Mouse (Mus musculus): ENCODE measurements at regions not wholly inside any gene's neighbourhood (a gene's known extent, or its start where the extent isn't known, plus 50 kb on each side); places are given as distances from the start of the nearest gene placed in this dataset.
A peak's percentile ranks its signal among the peaks of the same experiment; 100 is the strongest.
"Not testable (repeated sequence)": the region's sequence is repeated elsewhere in the genome, so short reads cannot be mapped to it uniquely, and the experiment has no call there.

DNA sequence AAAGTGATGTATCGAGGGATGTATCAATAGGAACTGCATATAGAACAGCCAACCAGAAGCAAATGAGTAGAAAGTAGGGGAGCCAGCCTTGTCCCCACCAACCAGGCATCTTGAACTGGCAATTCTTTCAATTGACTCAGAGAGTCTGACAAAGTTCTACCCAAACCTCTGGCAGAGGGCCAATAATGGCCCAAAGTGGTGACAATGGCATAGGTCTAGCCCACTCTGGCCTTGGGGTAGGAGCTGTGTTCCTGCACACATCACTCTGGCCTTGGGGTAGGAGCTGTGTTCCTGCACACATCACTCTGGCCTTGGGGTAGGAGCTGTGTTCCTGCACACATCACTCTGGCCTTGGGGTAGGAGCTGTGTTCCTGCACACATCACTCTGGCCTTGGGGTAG lies 373.5 kb downstream of the Tcerg1l start:
- not testable (repeated sequence) for H3K9me3 ChIP-seq (ENCODE audit: control insufficient read depth, low read length); H3K9ac ChIP-seq (ENCODE audit: low read length); H3K4me2 ChIP-seq (ENCODE audit: low read depth, severe bottlenecking); H3K27ac ChIP-seq (replicated peaks; ENCODE audit: low read depth, low read length); H3K4me1 ChIP-seq (ENCODE audit: control insufficient read depth, insufficient read depth, low read length); DNase-seq (ENCODE audit: low spot score); H3K4me3 ChIP-seq (ENCODE audit: low read depth, low read length); H3K27me3 ChIP-seq (ENCODE audit: control insufficient read depth, insufficient read depth, low read length); ATAC-seq (ENCODE audit: insufficient number of reproducible peaks, low FRiP score, low TSS enrichment, low read depth); H3K36me3 ChIP-seq (ENCODE audit: control insufficient read depth, insufficient read depth, low read length)
- 85% methylated on average over 1 of the region's 1 CpGs for WGBS

DNA sequence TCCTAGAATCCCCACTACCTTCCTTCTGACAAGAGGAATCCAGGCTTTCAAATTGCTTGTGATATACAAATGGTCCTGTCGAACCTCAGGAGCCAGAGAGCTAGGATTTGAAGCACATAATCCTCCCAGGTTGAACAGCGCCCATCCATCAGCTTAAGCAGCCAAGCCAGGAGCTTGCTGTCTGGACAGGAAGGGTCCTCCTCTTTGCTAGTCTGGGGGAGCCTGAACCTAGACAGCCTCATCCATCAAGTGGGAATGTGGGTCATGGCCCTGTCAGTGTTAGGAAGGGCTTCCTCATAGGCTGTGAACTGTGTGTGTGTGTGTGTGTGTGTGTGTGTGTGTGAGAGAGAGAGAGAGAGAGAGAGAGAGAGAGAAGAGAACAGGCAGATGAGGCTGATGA lies 345.8 kb downstream of the Tcerg1l start:
- Histone ChIP-seq H3K9me3 (ENCODE audit: control insufficient read depth, low read length) (no peaks in the 10 kb centered on the region), H3K36me3 (ENCODE audit: control insufficient read depth, insufficient read depth, low read length) (no peaks in the 10 kb centered on the region), H3K4me2 (ENCODE audit: low read depth, severe bottlenecking) (no peak overlapping the region), H3K4me1 (ENCODE audit: control insufficient read depth, insufficient read depth, low read length) (no peaks in the 10 kb centered on the region), H3K4me3 (ENCODE audit: low read depth, low read length) (no peak overlapping the region), H3K27ac (replicated peaks; ENCODE audit: low read depth, low read length) (no peak overlapping the region), H3K27me3 (ENCODE audit: control insufficient read depth, insufficient read depth, low read length) (no peaks in the 10 kb centered on the region), H3K9ac (ENCODE audit: low read length) (no peak overlapping the region)
- no peak for ATAC-seq (ENCODE audit: insufficient number of reproducible peaks, low FRiP score, low TSS enrichment, low read depth)
- no peak for DNase-seq (ENCODE audit: low spot score)
- 17% methylated on average over 2 of the region's 2 CpGs for whole genome bisulfite sequencing

DNA sequence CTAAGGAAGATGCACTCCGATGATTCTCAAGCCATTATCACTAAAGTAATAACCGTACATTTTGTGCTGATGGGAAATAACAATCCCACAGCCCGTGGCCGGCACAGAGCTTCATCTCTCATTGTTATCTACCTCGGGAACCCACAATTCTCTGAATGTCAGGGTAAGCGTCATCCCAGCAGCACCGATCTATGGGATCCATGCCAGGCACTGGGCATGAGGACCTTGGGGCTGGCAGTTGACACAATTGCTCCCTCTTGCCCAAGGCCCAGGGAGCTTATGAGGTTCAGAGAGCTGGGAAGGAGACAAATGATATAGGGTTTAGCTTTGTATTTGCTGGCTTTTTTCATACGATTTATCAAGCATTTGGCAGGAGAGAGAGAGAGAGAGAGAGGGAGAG lies 342.8 kb downstream of the Tcerg1l start:
- no peak for DNase-seq (ENCODE audit: low spot score)
- no peaks in the 10 kb centered on the region for H3K36me3 ChIP-seq (ENCODE audit: control insufficient read depth, insufficient read depth, low read length)
- H3K27ac ChIP-seq (replicated peaks; ENCODE audit: low read depth, low read length) = no peak overlapping the region
- ATAC-seq (ENCODE audit: insufficient number of reproducible peaks, low FRiP score, low TSS enrichment, low read depth) = no peak
- 88% methylated on average over 8 of the region's 8 CpGs for WGBS
- no peaks in the 10 kb centered on the region for H3K27me3 ChIP-seq (ENCODE audit: control insufficient read depth, insufficient read depth, low read length)
- no peak overlapping the region for H3K4me2 ChIP-seq (ENCODE audit: low read depth, severe bottlenecking)
- no peak overlapping the region for H3K4me3 ChIP-seq (ENCODE audit: low read depth, low read length)
- no peak overlapping the region for H3K9ac ChIP-seq (ENCODE audit: low read length)
- no peaks in the 10 kb centered on the region for H3K9me3 ChIP-seq (ENCODE audit: control insufficient read depth, low read length)
- H3K4me1 ChIP-seq (ENCODE audit: control insufficient read depth, insufficient read depth, low read length) = no peaks in the 10 kb centered on the region

DNA sequence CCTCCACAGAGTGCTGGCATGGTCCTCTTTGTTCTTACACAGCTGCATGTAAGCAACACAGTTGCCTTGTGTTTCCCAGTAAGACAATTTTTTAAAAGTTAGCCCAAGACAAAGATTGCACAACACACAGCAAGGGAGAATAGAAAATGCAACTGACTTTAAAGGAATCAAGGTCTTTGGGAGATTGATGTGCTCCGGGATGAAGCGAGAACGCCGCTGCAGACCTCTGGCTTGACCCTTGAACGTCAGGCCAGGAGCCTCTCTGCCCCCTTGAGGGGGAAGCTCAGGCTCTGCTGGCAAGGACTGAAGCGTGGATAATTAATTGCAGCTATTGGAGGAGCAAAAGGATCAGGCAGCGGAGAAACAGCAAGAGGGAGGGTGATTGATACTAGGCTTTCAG lies 336.4 kb downstream of the Tcerg1l start:
- H3K4me3 ChIP-seq (ENCODE audit: low read depth, low read length) = no peak overlapping the region
- no peak for ATAC-seq (ENCODE audit: insufficient number of reproducible peaks, low FRiP score, low TSS enrichment, low read depth)
- WGBS = 8% methylated on average over 7 of the region's 7 CpGs

GRCm38 (mm10) chr7:138066921-138067320 lies 330.6 kb downstream of the Tcerg1l start:
- no peak overlapping the region for H3K9ac ChIP-seq (ENCODE audit: low read length)
- no peaks in the 10 kb centered on the region for H3K4me1 ChIP-seq (ENCODE audit: control insufficient read depth, insufficient read depth, low read length)
- no peak overlapping the region for H3K4me2 ChIP-seq (ENCODE audit: low read depth, severe bottlenecking)
- H3K4me3 ChIP-seq (ENCODE audit: low read depth, low read length) = no peak overlapping the region
- H3K27me3 ChIP-seq (ENCODE audit: control insufficient read depth, insufficient read depth, low read length) = no peaks in the 10 kb centered on the region
- no peak overlapping the region for H3K27ac ChIP-seq (replicated peaks; ENCODE audit: low read depth, low read length)
- ATAC-seq (ENCODE audit: insufficient number of reproducible peaks, low FRiP score, low TSS enrichment, low read depth) (no peak), DNase-seq (ENCODE audit: low spot score) (no peak)
- H3K36me3 ChIP-seq (ENCODE audit: control insufficient read depth, insufficient read depth, low read length) = no peaks in the 10 kb centered on the region
- H3K9me3 ChIP-seq (ENCODE audit: control insufficient read depth, low read length) = no peaks in the 10 kb centered on the region
- WGBS = 84% methylated on average over 4 of the region's 4 CpGs

More for the DNA sequence above, 336.4 kb downstream of the Tcerg1l start:
- Histone ChIP-seq H3K4me2 (ENCODE audit: low read depth, severe bottlenecking) (no peak overlapping the region), H3K27me3 (ENCODE audit: control insufficient read depth, insufficient read depth, low read length) (no peaks in the 10 kb centered on the region), H3K4me1 (ENCODE audit: control insufficient read depth, insufficient read depth, low read length) (no peaks in the 10 kb centered on the region), H3K27ac (replicated peaks; ENCODE audit: low read depth, low read length) (no peak overlapping the region), H3K9me3 (ENCODE audit: control insufficient read depth, low read length) (no peaks in the 10 kb centered on the region), H3K36me3 (ENCODE audit: control insufficient read depth, insufficient read depth, low read length) (no peaks in the 10 kb centered on the region), H3K9ac (ENCODE audit: low read length) (no peak overlapping the region)
- peak; percentile 21 for DNase-seq (ENCODE audit: low spot score)

DNA sequence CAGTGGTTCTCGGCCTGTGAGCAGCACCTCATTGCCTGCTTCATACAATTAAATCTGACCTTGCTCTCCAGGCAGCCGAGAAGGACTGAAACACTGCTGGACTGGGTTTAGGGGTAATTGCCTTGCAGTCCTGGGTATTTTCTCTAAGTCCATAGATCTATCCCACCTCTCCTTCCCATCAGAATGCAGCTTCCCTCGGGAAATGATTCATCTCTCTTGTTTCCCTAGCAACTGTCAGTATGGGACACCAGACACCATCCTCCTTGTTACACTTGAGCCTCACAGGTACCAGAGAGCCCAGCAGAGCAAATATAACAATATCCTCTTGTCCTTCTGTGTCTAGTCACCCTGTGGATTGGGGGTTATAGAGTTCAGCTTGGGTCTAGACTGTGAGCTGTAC lies 322.3 kb downstream of the Tcerg1l start:
- Histone ChIP-seq H3K36me3 (ENCODE audit: control insufficient read depth, insufficient read depth, low read length) (no peaks in the 10 kb centered on the region), H3K27ac (replicated peaks; ENCODE audit: low read depth, low read length) (no peak overlapping the region), H3K9ac (ENCODE audit: low read length) (no peak overlapping the region), H3K4me1 (ENCODE audit: control insufficient read depth, insufficient read depth, low read length) (no peaks in the 10 kb centered on the region), H3K9me3 (ENCODE audit: control insufficient read depth, low read length) (no peaks in the 10 kb centered on the region), H3K4me3 (ENCODE audit: low read depth, low read length) (no peak overlapping the region), H3K4me2 (ENCODE audit: low read depth, severe bottlenecking) (no peak overlapping the region), H3K27me3 (ENCODE audit: control insufficient read depth, insufficient read depth, low read length) (no peaks in the 10 kb centered on the region)
- ATAC-seq (ENCODE audit: insufficient number of reproducible peaks, low FRiP score, low TSS enrichment, low read depth) (no peak), DNase-seq (ENCODE audit: low spot score) (no peak)
- WGBS = 63% methylated on average over 3 of the region's 3 CpGs

DNA sequence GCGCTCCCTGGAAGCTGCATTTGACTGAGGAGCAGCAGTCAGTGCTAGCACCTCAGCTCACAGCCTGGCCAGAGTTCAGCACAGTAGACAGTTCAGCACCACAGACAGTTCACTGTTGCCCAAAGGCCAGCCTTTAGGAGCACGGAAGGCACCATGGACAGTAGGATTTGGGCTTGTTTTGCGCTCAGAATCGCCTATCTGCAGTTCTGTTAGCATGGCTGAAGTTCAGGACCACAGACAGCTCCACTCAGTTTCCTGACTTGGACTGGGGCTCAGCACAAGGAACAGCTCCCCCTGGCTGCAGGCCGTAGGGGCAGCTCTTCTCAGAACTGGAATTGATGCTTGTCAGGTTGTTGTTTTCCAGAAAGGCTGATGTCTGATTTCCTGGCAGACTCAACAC lies 313.6 kb downstream of the Tcerg1l start:
- no peak overlapping the region for H3K9ac ChIP-seq (ENCODE audit: low read length)
- ATAC-seq (ENCODE audit: insufficient number of reproducible peaks, low FRiP score, low TSS enrichment, low read depth) (peak; percentile 65), DNase-seq (ENCODE audit: low spot score) (peak; percentile 98)
- no peaks in the 10 kb centered on the region for H3K36me3 ChIP-seq (ENCODE audit: control insufficient read depth, insufficient read depth, low read length)
- 18% methylated on average over 5 of the region's 5 CpGs for WGBS
- H3K4me2 ChIP-seq (ENCODE audit: low read depth, severe bottlenecking) = no peak overlapping the region
- no peak overlapping the region for H3K27ac ChIP-seq (replicated peaks; ENCODE audit: low read depth, low read length)
- no peaks in the 10 kb centered on the region for H3K27me3 ChIP-seq (ENCODE audit: control insufficient read depth, insufficient read depth, low read length)
- no peak overlapping the region for H3K4me3 ChIP-seq (ENCODE audit: low read depth, low read length)
- no peaks in the 10 kb centered on the region for H3K9me3 ChIP-seq (ENCODE audit: control insufficient read depth, low read length)
- no peaks in the 10 kb centered on the region for H3K4me1 ChIP-seq (ENCODE audit: control insufficient read depth, insufficient read depth, low read length)

- no peaks in the 10 kb centered on the region for H3K4me1 ChIP-seq (ENCODE audit: control insufficient read depth, insufficient read depth, low read length)
- H3K4me3 ChIP-seq (ENCODE audit: low read depth, low read length) = no peak overlapping the region
- no peak for DNase-seq (ENCODE audit: low spot score)
- WGBS = 49% methylated on average over 7 of the region's 7 CpGs
- H3K27me3 ChIP-seq (ENCODE audit: control insufficient read depth, insufficient read depth, low read length) = no peaks in the 10 kb centered on the region
- H3K36me3 ChIP-seq (ENCODE audit: control insufficient read depth, insufficient read depth, low read length) = no peaks in the 10 kb centered on the region
- no peaks in the 10 kb centered on the region for H3K9me3 ChIP-seq (ENCODE audit: control insufficient read depth, low read length)
- no peak overlapping the region for H3K27ac ChIP-seq (replicated peaks; ENCODE audit: low read depth, low read length)
- H3K9ac ChIP-seq (ENCODE audit: low read length) = no peak overlapping the region
- no peak overlapping the region for H3K4me2 ChIP-seq (ENCODE audit: low read depth, severe bottlenecking)
- ATAC-seq (ENCODE audit: insufficient number of reproducible peaks, low FRiP score, low TSS enrichment, low read depth) = no peak
Observed at GRCm38 (mm10) chr7:138107471-138108210, 289.9 kb downstream of the Tcerg1l start.

DNA sequence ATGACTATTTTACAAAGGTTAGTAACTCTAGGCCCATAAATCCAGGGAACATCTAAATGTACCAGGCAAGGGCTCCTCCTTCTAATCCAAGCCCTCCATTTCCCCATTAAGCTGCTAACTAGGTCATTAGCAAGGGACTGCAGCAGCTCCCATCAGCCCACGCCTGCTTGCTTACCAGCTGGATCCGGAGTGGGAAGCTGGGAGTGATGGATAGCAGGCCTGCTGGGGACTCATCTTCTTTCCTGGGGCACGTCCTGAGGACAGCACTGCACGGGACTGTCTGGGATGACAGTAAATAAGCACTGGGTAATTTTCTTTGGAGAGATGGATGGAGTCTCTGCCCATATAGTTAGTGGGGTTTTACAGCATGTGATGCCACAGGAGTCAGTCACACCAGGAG lies 276.0 kb downstream of the Tcerg1l start:
- no peaks in the 10 kb centered on the region for H3K27me3 ChIP-seq (ENCODE audit: control insufficient read depth, insufficient read depth, low read length)
- no peaks in the 10 kb centered on the region; the same call in 1 of the 2 replicates for H3K9me3 ChIP-seq (ENCODE audit: control insufficient read depth, low read length)
- H3K9ac ChIP-seq (ENCODE audit: low read length) = no peak overlapping the region
- H3K4me3 ChIP-seq (ENCODE audit: low read depth, low read length) = no peak overlapping the region
- DNase-seq (ENCODE audit: low spot score) = peak; percentile 28
- 5% methylated on average over 4 of the region's 4 CpGs for WGBS
- H3K27ac ChIP-seq (replicated peaks; ENCODE audit: low read depth, low read length) = no peak overlapping the region
- no peaks in the 10 kb centered on the region for H3K4me1 ChIP-seq (ENCODE audit: control insufficient read depth, insufficient read depth, low read length)
- no peaks in the 10 kb centered on the region for H3K36me3 ChIP-seq (ENCODE audit: control insufficient read depth, insufficient read depth, low read length)
- no peak for ATAC-seq (ENCODE audit: insufficient number of reproducible peaks, low FRiP score, low TSS enrichment, low read depth)
- H3K4me2 ChIP-seq (ENCODE audit: low read depth, severe bottlenecking) = no peak overlapping the region
